Mouse (Mus musculus): ENCODE data around the gene Sowahc. TPM values are rescaled to one million over a fixed set of nuclear protein-coding genes. Genes with fewer than 3 reads are reported as not detected.

The Sowahc gene
- total and polyA plus RNA-seq, 3 experiments = not detected

DNA sequence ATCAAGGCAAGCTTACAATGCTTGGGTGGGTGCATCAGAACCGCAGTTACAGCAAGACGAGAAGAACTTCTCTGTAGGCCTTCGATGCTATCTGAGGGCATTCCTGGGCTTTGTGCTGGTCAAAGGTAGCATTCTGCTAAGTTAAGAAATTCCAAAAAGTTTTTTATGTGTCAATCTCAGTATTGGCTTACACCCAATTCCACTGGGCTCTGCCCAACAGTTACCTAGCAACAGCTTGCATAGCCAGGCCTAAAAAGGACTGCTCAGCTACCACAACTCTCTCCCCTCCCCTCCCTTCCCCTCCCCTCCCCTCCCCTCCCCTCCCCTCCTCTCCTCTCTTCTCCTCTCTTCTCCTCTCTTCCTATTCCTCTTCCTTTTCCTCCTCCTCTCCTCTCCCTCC is 39.9 kb downstream of the Sowahc start:
- Histone ChIP-seq H3K4me3 (ENCODE audit: control insufficient read depth in 1 of 2, insufficient read depth in 1 of 2, low read depth in 2 of 2, low read length in 2 of 2) (no peak overlapping the region), H3K79me2 (ENCODE audit: control insufficient read depth, insufficient read depth, low read length, poor library complexity) (no peaks in the 10 kb centered on the region), H3K27ac (ENCODE audit: control insufficient read depth, low read depth, low read length) (no peak overlapping the region), H3K9me3 (replicated peaks; ENCODE audit: insufficient read depth, low read length) (no peaks in the 10 kb centered on the region), H3K27me3 (ENCODE audit: control insufficient read depth in 1 of 2, insufficient read depth in 2 of 2, low read length in 2 of 2) (no peaks in the 10 kb centered on the region; a peak in 2 of 4 replicates), H3K9ac (ENCODE audit: control insufficient read depth, low read depth, low read length, poor library complexity, severe bottlenecking) (no peak overlapping the region), H3K36me3 (ENCODE audit: control insufficient read depth in 1 of 2, insufficient read depth in 2 of 2, low read length in 2 of 2) (no peaks in the 10 kb centered on the region; a peak in 1 of 4 replicates), H3K4me1 (ENCODE audit: control insufficient read depth in 1 of 2, insufficient read depth in 2 of 2, low read length in 2 of 2) (no peaks in the 10 kb centered on the region)
- TF ChIP-seq CHD1 (IDR thresholded peaks at IDR 0.05; ENCODE audit: low read depth, low read length) (no peak), MXI1 (IDR thresholded peaks at IDR 0.05; ENCODE audit: low read depth, low read length) (no peak), MYC (IDR thresholded peaks at IDR 0.05; ENCODE audit: low read depth, low read length) (no peak), ELF1 (IDR thresholded peaks at IDR 0.05; ENCODE audit: low read depth, low read length) (no peak), HCFC1 (IDR thresholded peaks at IDR 0.05; ENCODE audit: low read depth, low read length) (no peak), SIN3A (IDR thresholded peaks at IDR 0.05; ENCODE audit: low read length) (no peak), UBTF (IDR thresholded peaks at IDR 0.05; ENCODE audit: borderline replicate concordance, insufficient read depth, low read depth, low read length) (no peak), USF2 (IDR thresholded peaks at IDR 0.05; ENCODE audit: borderline replicate concordance in 1 of 2, insufficient read depth in 1 of 2, low read depth in 1 of 2, low read length in 2 of 2) (no peak), USF1 (IDR thresholded peaks at IDR 0.05; ENCODE audit: low read depth, low read length) (no peak), MEF2A (IDR thresholded peaks at IDR 0.05; ENCODE audit: extremely low read depth, insufficient replicate concordance, low read depth, low read length, poor library complexity, severe bottlenecking) (no peak), NRF1 (IDR thresholded peaks at IDR 0.05; ENCODE audit: insufficient read depth, low read depth, low read length, poor library complexity, severe bottlenecking) (no peak), POLR2AphosphoS2 (IDR thresholded peaks at IDR 0.05; ENCODE audit: low read length) (no peak)
- DNase-seq (ENCODE audit: low read depth, low spot score) = no peak

GRCm38 (mm10) chr10:59262021-59262420 is 40.3 kb downstream of the Sowahc start:
- H3K36me3 ChIP-seq (ENCODE audit: control insufficient read depth in 1 of 2, insufficient read depth in 2 of 2, low read length in 2 of 2) = no peaks in the 10 kb centered on the region; a peak in 1 of 4 replicates
- no peak overlapping the region for H3K4me3 ChIP-seq (ENCODE audit: control insufficient read depth in 1 of 2, insufficient read depth in 1 of 2, low read depth in 2 of 2, low read length in 2 of 2)
- no peaks in the 10 kb centered on the region; a peak in 2 of 4 replicates for H3K27me3 ChIP-seq (ENCODE audit: control insufficient read depth in 1 of 2, insufficient read depth in 2 of 2, low read length in 2 of 2)
- no peak overlapping the region for H3K27ac ChIP-seq (ENCODE audit: control insufficient read depth, low read depth, low read length)
- H3K9me3 ChIP-seq (replicated peaks; ENCODE audit: insufficient read depth, low read length) = no peaks in the 10 kb centered on the region
- H3K9ac ChIP-seq (ENCODE audit: control insufficient read depth, low read depth, low read length, poor library complexity, severe bottlenecking) = no peak overlapping the region
- DNase-seq (ENCODE audit: low read depth, low spot score) = no peak
- TF ChIP-seq E2F4 (IDR thresholded peaks at IDR 0.05; ENCODE audit: borderline replicate concordance, low read depth, low read length) (no peak), GATA1 (IDR thresholded peaks at IDR 0.05; ENCODE audit: low read depth, low read length) (no peak), MEF2A (IDR thresholded peaks at IDR 0.05; ENCODE audit: extremely low read depth, insufficient replicate concordance, low read depth, low read length, poor library complexity, severe bottlenecking) (no peak), ELF1 (IDR thresholded peaks at IDR 0.05; ENCODE audit: low read depth, low read length) (no peak), POLR2AphosphoS2 (IDR thresholded peaks at IDR 0.05; ENCODE audit: low read length) (no peak), USF1 (IDR thresholded peaks at IDR 0.05; ENCODE audit: low read depth, low read length) (no peak), EP300 (IDR thresholded peaks at IDR 0.05; ENCODE audit: low read depth in 1 of 2, low read length in 2 of 2) (no peak), KAT2A (conservative IDR thresholded peaks at IDR 0.05; ENCODE audit: low read depth, low read length) (no peak), CTCF (IDR thresholded peaks at IDR 0.05 in 2 of 3, conservative IDR thresholded peaks at IDR 0.05 in 1 of 3; ENCODE audit: control insufficient read depth in 1 of 3, insufficient read depth in 1 of 3, low read depth in 2 of 3, low read length in 3 of 3, poor library complexity in 1 of 3, severe bottlenecking in 1 of 3) (no peak), POLR2AphosphoS5 (IDR thresholded peaks at IDR 0.05; ENCODE audit: borderline replicate concordance, low read depth, low read length) (no peak)
- no peaks in the 10 kb centered on the region for H3K79me2 ChIP-seq (ENCODE audit: control insufficient read depth, insufficient read depth, low read length, poor library complexity)
- no peaks in the 10 kb centered on the region for H3K4me1 ChIP-seq (ENCODE audit: control insufficient read depth in 1 of 2, insufficient read depth in 2 of 2, low read length in 2 of 2)
